Mouse (Mus musculus): ENCODE measurements around the gene Numb. TPM values are rescaled to one million over a fixed set of nuclear protein-coding genes. Genes with fewer than 3 reads are reported as not detected.
"Not testable (repeated sequence)": the region's sequence is repeated elsewhere in the genome, so short reads cannot be mapped to it uniquely, and the experiment has no call there.

The Numb gene
- total RNA-seq, 2 experiments from 2014 or later: 3.8 to 13.6 TPM

DNA sequence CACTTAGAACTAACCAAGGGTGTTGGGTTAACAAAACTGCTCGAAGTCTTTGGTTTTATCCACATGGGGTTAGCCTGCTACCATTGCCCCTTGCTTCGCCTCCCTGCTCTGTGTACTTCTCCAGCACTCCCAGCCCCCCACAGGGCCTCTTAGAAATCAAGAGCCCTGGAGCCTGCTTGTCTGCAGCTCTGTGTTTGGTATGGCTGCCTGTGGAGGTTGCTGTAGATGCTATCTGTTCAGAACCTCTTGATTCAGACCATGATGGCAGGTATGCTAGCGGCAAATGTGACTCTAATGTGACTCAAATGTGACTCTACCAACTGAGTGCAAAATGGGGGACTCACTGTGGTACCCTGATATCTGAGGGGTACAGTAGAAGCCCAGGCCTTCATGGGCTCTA, 2.6 kb upstream of the Numb start:
- ATAC-seq (replicated peaks; ENCODE audit: low FRiP score, poor library complexity, severe bottlenecking): no peak

DNA sequence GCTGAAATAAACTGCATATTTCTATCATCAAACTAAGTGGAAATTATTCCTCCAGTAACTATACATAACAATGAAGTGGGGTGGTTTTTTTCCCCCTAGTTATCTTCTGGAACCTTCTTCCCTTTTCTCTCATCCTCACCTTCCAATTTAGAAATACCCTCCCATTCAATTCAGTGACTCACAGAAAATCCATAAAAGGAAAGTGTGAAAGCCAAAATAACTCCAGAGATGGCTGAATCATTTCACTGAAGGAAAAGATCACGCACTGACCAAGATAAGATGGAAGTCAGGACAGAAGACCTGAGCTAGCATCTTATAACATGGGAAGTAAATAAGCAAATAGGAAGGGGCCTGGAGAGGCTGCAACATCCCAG, 1.7 kb upstream of the Numb start:
- no peak for ATAC-seq (replicated peaks; ENCODE audit: low FRiP score, poor library complexity, severe bottlenecking)

DNA sequence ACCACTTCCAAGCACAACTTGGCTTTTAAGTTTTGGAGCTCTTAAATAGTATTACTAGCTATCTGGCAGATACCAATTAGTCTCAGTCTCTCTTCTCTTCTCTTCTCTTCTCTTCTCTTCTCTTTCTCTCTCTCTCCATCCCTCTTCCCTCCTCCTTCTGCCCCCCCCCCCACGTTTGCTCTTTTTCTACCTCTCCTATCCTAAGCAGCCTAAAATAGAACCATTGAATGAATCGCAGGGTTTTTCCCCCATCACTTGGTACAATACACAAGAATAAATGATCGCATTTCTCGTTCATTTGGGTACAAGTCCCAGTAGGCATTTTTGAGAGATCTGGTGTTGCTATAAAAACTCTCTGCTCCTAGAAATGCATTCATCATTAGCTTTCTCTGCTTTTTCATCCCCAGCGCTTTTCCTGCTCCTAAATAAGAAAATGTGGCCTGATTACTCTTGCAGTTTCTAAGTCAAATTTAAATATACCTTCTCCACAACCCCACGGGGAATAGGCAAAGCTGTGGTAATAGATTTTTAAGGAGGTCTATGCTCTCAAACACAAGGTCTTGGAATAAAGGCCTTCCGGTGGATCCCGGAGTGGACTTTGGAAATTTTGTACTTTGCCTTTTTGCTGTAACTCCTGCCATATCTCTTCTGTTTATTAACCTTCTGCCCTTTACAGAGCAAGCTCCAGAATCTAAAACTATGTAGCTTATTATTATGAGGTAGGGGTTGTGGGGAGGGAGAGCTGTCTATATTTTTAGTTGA, 1.2 kb upstream of the Numb start:
- ATAC-seq (replicated peaks; ENCODE audit: low FRiP score, poor library complexity, severe bottlenecking): no peak

DNA sequence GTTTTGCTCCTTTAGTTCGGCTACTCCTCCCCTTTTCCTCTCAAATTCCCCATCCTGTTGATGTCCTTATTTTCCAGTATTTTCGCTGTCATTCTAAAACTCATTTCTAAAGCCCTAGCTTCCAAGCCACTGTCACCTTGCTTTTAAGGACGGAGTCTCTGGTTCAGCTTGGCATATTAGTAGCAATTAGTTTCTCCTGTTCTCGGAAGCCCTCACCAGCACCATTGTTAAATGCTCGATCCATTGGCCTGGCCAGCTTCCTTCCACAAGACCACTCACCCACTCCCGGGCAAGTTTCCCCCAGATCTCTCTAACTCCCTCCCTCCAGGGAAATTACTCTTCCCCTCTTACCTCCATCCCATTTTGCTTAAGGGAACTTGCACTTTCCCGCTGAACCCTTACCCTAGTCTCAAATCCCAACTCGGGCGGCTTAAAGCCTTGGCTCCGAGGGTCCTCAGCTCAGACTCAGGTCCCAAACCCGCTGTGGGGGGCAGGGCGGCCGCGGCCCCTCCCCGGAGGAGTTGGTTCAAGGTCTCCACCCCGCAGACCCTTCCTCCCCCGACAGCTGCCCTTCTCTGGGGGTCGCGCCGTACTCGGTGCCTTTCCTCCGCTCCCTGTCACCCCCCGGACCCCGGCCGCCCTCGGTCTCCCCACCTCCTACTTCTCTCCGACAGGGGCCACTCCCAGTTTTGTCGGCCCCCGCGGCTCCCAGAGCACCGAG, 853 bp downstream of the Numb start:
- ATAC-seq (replicated peaks; ENCODE audit: low FRiP score, poor library complexity, severe bottlenecking): no peak

DNA sequence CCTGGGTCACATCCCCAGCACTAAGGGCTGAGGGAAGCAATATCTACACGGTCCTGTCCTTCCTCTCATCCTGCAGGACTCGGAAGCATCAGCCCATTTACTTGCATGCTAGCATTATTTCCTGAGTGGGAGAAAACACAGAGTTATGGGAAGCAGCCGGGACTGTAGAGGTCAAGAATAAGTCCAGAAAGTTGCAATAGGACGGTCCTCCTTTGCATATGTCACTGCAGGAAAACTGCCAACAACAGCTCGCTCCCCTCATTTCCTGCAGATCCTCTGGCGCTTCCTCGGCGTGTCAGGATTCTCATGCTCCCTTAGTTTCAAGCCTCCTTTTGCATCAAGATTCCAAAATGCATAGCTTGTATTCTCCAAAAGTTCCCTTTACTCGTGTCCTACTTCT, 4.8 kb downstream of the Numb start:
- ATAC-seq (replicated peaks; ENCODE audit: low FRiP score, poor library complexity, severe bottlenecking): no peak

DNA sequence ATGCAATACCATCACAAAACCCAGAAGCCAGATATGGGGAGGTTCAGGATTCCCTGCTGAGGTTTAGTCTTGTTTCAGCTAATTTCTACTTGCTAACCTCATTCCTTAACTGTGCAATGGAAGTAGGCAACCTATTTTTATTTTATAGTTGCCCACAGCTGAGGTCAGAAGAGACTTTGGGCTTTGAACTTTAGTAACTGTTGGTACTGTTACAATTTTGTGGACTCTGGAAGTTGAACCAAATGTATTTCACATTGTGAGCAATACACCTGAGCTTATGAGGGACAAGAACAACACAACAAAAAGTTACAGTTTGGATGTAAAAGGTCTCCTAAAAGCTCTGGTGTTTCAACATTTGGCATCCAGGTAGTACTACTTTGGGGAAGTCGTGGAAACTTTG, 6.9 kb downstream of the Numb start:
- ATAC-seq (replicated peaks; ENCODE audit: low FRiP score, poor library complexity, severe bottlenecking): no peak

DNA sequence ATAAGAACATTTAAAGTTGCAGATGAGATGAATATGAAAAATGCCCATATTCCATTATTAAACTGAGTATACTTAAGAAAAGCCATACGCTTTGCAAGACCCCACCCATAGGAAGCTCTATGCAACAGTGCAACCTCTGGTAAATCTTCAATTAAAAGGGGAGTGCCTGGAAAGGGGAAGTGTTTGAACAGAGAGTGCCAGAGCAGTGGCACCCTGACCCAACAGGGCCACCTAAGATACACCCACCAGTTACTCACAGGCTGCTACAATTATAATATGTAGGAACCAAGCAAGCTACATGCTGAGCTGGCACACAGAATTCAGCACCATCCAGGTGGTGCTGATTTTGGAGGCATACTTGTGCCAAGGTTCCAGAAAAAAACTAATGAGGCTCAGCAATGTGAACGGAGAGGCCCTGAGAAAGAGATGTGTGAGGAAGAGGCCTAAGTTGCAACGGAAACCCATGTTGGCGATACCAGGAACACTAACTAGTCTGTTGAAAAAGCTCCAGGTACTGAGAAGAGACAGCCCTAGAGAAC, 7.5 kb downstream of the Numb start:
- no peak for ATAC-seq (replicated peaks; ENCODE audit: low FRiP score, poor library complexity, severe bottlenecking)

DNA sequence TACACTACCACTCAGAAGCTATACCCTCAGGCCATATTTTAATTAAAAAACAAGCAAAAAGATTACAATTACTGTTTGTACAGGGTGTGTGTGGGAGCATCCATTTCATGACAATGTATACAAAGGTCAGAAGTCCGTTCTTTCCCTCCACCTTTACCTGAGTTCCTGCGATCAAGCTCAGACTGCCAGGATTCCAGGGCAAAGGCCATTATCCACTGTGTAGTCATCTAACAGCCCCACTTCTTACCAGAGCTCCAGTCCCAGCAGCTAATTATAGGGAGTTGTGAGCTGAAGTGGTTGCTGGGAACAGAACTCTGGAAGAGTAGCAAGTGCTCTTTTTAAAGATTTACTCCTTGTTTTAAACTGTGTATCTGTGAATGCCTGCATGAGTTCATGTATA, 11.3 kb downstream of the Numb start:
- ATAC-seq (replicated peaks; ENCODE audit: low FRiP score, poor library complexity, severe bottlenecking): no peak

DNA sequence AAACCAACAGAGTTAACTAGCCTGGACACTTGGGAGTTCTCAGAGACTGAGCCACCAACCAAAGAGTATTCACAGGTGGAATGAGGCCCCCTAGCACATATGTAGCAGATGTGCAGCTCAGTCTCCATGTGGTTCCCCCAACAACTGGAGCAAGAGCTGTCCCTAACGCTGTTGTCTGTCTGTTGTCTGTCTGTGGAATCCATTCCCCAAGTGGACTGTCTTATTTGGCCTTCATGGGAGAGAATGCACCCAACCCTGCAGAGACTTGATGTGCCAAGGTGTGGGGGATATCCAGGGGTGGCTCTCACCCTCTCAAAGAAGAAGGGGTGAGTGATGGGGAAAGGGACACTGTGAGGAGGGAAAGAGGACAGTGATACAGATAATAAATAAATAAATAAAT, 28.8 kb downstream of the Numb start:
- no peak for ATAC-seq (replicated peaks; ENCODE audit: low FRiP score, poor library complexity, severe bottlenecking)

DNA sequence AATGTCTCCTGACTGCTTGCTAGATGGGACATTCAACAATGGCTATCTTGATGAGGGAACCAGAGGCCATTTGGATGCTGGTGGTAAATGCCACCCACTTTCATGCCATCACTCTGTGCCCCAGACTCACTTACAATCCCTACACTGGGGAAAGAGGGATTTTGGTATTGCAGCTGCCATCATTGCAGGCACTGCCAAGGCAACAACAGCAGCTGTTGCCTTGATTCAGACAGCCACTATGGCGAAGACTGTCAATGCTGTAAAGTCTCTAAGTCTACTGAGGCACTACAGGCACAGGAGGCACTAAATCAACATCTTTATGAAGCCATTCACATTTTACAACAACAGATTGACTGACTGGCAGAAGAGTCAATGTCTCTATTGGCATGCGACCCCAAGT, 30.5 kb downstream of the Numb start:
- no peak for ATAC-seq (replicated peaks; ENCODE audit: low FRiP score, poor library complexity, severe bottlenecking)

DNA sequence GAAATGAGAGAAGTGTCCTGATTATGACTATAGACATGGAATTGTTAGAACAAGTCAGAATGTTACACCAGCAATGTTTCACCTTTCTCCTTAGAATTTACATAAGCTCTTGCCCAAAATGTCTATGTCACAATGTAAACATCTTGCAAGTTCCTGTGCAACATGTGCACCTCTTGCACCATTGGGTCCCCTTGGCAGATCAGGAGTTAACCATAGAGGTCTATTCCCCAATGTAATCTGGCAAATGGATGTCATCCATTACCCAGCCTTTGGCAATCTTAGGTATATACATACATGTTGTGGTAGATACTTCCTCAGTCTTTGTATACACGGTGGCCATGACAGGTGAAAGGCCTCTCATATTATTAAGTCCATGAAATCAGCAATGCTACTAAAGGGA, 32.6 kb downstream of the Numb start:
- ATAC-seq (replicated peaks; ENCODE audit: low FRiP score, poor library complexity, severe bottlenecking): no peak

DNA sequence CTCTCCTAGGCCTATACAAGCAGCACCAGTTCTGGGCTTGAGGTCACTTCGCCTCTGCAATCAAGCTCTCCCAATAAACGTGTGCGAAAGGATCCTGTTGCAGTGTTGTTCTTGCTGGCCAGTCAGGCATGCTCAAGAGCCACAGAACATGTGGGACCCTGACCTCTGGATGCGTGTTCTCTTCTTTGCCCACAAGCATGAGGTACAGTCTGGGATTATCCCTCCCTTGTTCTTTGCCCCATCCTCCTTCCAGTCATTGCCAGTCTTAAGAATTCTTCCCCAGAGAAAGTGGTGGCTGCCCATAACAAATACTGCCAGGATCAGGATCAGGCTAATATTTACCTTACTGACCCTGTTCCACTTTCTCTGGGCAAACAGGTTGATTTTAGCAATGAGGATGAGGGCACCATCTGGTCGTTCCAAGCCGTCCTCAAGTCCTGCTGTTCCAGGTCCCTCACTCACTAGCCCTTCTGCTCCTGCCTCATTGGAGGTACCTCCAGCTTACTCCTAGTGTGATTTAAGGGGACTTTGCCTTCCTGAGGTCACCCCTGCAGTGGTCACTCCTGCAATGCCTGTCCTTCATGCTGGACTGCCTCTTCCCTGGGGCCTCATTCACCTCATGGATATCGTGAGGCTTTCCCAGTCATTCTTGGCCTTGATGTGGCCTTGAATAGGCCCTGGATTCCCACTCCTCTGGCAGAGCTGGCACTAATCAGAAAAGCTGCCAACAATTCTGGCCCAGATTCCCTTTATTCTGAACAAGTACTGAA, 36.0 kb downstream of the Numb start:
- ATAC-seq (replicated peaks; ENCODE audit: low FRiP score, poor library complexity, severe bottlenecking): no peak

DNA sequence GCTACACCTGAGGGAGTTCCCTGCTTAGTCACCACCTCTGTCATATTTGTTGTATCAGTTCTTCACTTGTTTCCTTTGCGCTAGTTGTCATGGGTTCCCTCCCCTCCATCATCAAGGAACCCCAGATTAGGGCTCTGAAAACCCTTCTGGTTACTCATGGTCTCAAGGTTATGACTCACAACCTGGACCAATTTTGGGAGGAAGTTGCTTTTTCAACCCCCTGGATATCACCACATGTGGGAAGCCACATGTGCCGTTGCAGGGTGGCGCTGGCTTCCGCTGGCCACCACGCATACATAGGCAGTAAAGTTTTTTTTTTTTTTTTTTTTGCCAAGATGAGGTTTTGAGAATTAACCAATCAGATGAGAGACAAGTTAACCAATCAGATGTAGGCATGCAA, 36.7 kb downstream of the Numb start:
- not testable (repeated sequence) for ATAC-seq (replicated peaks; ENCODE audit: low FRiP score, poor library complexity, severe bottlenecking)

DNA sequence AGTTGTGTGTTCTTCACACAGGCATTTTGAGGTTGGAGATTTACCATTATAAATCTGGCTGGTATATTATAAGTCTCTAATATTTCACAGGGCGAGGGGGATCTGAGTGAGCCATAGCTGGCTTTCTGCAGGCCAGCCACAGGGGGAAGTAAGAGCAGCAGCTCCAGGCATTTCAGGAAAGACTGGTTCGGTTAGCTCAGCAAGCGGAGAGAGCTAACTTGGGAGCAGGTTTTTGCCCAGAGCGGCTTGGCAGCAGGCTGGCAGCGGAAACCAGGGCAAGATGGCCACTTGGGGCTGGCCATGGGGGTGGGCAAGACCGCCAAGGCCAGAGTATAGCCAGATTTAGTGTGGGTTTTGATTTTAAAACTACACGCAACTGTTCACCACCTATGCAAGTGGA, 39.2 kb downstream of the Numb start:
- no peak for ATAC-seq (replicated peaks; ENCODE audit: low FRiP score, poor library complexity, severe bottlenecking)

DNA sequence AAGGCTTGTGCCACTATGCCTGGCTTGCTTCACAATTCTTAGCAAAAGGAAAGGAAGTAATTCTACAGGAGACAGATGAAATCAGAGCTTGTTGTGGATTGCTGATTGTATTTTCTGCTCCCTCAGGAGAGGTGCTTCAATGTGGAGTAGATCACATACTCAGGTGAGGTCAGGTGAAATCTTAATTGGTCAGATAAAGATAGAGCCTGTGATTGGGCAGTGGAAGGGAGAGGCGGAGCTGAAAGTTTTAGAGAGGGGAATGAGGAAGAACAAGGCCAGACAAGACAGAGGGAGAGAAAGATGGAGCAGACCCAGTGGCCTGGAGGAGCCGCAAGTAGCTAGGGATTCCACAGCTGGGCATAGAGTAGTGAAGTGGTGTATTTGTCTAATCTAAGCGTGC, 39.6 kb downstream of the Numb start:
- no peak; the same call in 1 of the 2 replicates for ATAC-seq (replicated peaks; ENCODE audit: low FRiP score, poor library complexity, severe bottlenecking)

DNA sequence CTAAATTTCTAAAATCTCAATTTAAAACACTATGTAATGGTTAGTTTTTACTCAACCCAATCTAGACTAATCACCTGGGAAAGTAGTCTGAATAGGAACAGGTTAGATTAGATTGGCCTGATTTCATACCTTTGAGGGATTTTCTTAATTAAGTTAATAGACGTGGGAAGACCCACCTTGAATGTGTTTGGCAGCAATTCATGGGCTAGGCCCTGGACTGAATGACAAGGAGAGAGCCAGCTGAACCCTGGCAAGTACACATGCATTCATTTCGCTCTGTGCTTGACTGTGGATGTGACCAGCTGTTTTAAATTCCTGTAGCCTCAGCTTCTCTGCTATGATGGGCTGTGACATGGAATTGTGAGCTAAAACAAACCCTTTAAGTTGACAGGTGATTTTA, 40.8 kb downstream of the Numb start:
- no peak for ATAC-seq (replicated peaks; ENCODE audit: low FRiP score, poor library complexity, severe bottlenecking)

DNA sequence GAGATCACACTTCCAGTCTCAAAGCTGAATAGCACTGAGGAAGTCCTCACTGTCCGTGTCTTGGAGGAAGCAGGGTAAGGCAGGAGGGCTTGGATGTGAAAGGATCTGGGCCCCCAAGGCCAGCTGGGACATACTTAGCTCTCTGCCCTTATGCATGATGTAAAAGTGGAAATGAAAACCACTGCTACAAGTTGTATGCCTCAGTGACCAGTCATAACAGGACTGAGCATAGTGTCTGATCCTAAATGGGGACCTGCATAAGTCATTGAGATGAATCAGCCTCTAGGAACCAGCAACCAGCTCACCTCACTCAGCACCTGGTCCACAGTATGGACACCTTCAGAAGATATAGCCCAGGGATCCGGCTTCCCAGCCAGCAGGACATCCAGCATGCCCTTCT, 46.6 kb downstream of the Numb start:
- ATAC-seq (replicated peaks; ENCODE audit: low FRiP score, poor library complexity, severe bottlenecking): no peak

DNA sequence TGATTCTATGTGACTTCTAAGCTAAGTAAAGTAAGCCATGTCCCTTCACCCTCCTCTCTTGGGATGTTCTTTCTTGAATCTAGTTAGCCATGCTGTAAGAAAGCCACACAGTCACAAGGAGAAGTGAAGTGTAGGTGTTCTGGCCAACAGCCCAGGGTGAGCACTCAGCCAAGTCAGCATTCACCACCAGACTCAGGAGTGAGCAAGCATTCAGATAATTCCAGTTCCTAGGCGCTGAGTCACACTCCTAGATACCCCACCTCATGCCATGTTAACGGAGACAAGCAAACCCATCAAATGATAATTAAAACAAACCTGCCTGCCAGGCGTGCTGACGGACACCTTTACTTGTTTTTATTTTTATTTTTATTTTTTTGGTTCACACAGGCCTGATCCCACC, 47.1 kb downstream of the Numb start:
- peak; percentile 64; the same call in 1 of the 2 replicates for ATAC-seq (replicated peaks; ENCODE audit: low FRiP score, poor library complexity, severe bottlenecking)

DNA sequence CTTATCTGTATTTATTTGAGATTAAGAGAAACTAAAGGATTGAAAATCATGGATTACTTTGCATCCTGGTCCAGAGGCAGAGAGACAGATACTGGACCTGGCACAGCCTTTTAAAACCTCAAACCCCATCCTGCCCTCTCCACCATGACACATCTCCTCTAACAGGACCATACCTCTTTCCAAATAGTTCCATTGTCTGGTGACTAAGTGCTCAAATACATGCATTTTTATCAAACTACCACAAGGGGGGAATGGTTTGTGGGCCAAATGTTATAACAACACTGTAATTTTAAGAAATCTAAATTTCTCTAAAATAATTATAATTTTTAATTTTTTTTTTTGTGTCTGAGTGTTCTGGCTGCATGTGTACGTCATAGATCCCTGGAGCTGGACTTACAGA, 57.2 kb downstream of the Numb start:
- no peak for ATAC-seq (replicated peaks; ENCODE audit: low FRiP score, poor library complexity, severe bottlenecking)

DNA sequence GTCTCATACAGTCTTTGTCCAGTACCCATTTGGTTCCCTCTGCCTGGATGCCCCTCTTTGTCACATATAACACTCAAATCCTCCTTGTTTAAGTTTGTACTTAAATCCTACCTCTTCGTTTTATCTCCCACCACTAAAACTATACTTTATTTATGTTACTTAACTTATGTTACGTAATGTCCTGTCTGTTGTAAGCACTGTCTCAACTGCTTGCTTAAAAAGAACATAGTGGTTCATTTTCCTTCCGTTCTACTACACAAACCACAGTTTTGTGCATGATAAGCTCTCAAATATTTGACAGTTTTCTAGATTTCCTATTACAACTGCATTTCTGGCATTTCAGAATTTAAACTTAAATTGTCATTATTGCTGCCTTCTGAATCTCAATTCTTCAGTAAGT, 59.9 kb downstream of the Numb start:
- ATAC-seq (replicated peaks; ENCODE audit: low FRiP score, poor library complexity, severe bottlenecking): no peak

DNA sequence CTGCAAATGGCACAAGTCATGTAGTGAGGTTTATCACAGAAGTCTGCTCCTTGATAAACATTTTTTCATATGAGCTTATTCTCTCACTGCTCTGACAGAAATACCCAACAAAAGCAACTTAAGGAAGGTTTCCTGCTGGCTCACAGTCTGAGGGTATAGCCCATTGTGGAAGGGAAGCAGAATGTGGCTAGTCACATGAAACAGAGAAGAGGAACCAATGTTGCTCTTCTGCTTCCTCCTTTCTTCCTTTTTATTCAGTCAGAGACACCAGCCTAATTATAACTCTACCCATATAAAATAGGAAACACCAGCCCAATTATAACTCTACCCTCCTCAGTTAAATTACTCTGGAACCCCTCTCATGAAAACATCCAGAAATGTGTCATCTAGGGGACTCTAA, 61.0 kb downstream of the Numb start:
- no peak for ATAC-seq (replicated peaks; ENCODE audit: low FRiP score, poor library complexity, severe bottlenecking)
